Mouse (Mus musculus): ENCODE results near the gene Clock. TPM values are rescaled to one million over a fixed set of nuclear protein-coding genes. Genes with fewer than 3 reads are reported as not detected.

Clock gene
- total and polyA plus RNA-seq, 2 experiments from 2014 or later = 11.6 to 25.1 TPM

DNA sequence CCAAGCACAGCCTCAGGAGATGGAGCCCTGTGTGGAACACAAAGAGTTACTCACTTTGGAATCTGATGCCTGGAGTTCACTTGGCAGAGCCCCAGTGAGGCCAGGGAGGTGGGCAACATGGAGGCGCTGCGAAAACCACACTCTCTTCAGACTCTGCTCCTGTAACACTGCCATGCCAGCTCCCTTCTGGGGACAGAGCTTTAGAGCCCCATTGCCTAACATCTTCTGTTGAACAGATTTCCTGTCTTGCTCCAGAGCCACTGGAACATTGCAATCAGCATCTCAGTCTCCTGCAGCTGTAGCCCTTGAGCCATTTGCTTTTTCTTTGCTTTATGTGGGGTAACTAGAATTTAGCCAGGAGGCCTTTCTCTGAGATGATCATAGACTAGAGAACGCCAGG, 122.3 kb downstream of the Clock start:
- no peak overlapping the region for H3K9ac ChIP-seq (replicated peaks; ENCODE audit: low read length, poor library complexity, severe bottlenecking)
- no peak for DNase-seq (ENCODE audit: low spot score)
- peaks cover 5% of the 10 kb centered on the region for H3K4me1 ChIP-seq (ENCODE audit: insufficient read depth, low read length)
- no peaks in the 10 kb centered on the region for H3K36me3 ChIP-seq (ENCODE audit: insufficient read depth, low read length)
- no peak for TF ChIP-seq CTCF (IDR thresholded peaks at IDR 0.05)
- no peak overlapping the region for H3K27ac ChIP-seq (ENCODE audit: low read depth, low read length)
- no peaks in the 10 kb centered on the region for H3K9me3 ChIP-seq (ENCODE audit: low read length)
- no peak overlapping the region for H3K4me3 ChIP-seq (ENCODE audit: low read depth, low read length)
- 85% methylated on average over 3 of the region's 3 CpGs for WGBS
- H3K27me3 ChIP-seq (ENCODE audit: insufficient read depth, low read length) = no peaks in the 10 kb centered on the region
- ATAC-seq (ENCODE audit: low FRiP score) = no peak
- no peak overlapping the region for H3K4me2 ChIP-seq (ENCODE audit: low read depth, low read length, poor library complexity, severe bottlenecking)

DNA sequence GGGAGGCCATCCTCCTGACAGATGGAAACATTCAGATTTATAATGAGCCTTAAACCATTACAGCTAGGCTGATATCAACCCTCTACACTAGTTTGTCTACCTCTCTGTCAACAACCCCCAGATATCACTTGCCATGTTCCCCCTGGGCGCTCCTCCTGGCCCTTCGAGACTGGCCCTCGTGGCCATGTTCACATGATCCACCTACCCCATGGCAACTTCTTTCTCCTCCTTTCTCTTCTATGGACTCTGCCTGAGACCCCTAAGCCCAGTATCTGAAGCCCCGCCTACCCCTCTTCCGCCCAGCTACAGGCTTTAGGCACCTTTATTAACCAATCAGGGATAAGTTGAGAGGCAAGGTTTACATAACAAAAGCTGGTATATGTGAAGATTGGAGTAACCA, 124.8 kb downstream of the Clock start:
- WGBS = 84% methylated on average over 5 of the region's 5 CpGs
- DNase-seq (ENCODE audit: low spot score) = no peak
- no peak overlapping the region for H3K4me2 ChIP-seq (ENCODE audit: low read depth, low read length, poor library complexity, severe bottlenecking)
- no peaks in the 10 kb centered on the region for H3K4me1 ChIP-seq (ENCODE audit: insufficient read depth, low read length)
- TF ChIP-seq CTCF (IDR thresholded peaks at IDR 0.05) = no peak
- no peak overlapping the region for H3K9ac ChIP-seq (replicated peaks; ENCODE audit: low read length, poor library complexity, severe bottlenecking)
- no peak overlapping the region for H3K27ac ChIP-seq (ENCODE audit: low read depth, low read length)
- no peaks in the 10 kb centered on the region for H3K36me3 ChIP-seq (ENCODE audit: insufficient read depth, low read length)
- H3K27me3 ChIP-seq (ENCODE audit: insufficient read depth, low read length) = no peaks in the 10 kb centered on the region
- no peaks in the 10 kb centered on the region for H3K9me3 ChIP-seq (ENCODE audit: low read length)
- H3K4me3 ChIP-seq (ENCODE audit: low read depth, low read length) = no peak overlapping the region
- ATAC-seq (ENCODE audit: low FRiP score) = no peak

GRCm38 (mm10) chr5:76179171-76179570, 125.4 kb downstream of the Clock start:
- ATAC-seq (ENCODE audit: low FRiP score) (no peak), DNase-seq (ENCODE audit: low spot score) (no peak)
- Histone ChIP-seq H3K9ac (replicated peaks; ENCODE audit: low read length, poor library complexity, severe bottlenecking) (no peak overlapping the region), H3K4me3 (ENCODE audit: low read depth, low read length) (no peak overlapping the region), H3K4me1 (ENCODE audit: insufficient read depth, low read length) (no peaks in the 10 kb centered on the region), H3K4me2 (ENCODE audit: low read depth, low read length, poor library complexity, severe bottlenecking) (no peak overlapping the region), H3K27ac (ENCODE audit: low read depth, low read length) (no peak overlapping the region), H3K9me3 (ENCODE audit: low read length) (no peaks in the 10 kb centered on the region), H3K36me3 (ENCODE audit: insufficient read depth, low read length) (no peaks in the 10 kb centered on the region), H3K27me3 (ENCODE audit: insufficient read depth, low read length) (no peaks in the 10 kb centered on the region)
- 97% methylated on average over 5 of the region's 5 CpGs for WGBS
- TF ChIP-seq CTCF (IDR thresholded peaks at IDR 0.05) = no peak

DNA sequence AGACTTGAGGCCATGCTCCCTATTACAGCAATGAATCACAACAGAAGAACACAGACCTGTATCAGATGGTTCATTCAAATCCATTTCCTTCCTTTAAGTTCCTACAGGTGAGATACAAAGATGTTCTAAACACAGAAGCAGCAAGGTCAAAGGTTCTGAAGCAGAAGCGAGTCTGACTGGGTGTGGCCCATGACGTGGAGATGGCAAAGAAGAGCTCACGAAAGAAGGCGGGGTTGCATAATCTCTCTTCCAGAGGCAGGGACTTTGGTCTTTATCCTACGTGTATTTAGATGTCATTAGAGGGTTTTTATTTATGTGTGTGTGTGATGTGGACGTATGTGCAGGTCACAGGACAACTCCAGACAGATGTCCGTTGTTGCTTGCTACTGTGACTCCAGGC, 126.9 kb downstream of the Clock start:
- 86% methylated on average over 7 of the region's 7 CpGs for WGBS
- ATAC-seq (ENCODE audit: low FRiP score) = no peak
- no peaks in the 10 kb centered on the region for H3K36me3 ChIP-seq (ENCODE audit: insufficient read depth, low read length)

DNA sequence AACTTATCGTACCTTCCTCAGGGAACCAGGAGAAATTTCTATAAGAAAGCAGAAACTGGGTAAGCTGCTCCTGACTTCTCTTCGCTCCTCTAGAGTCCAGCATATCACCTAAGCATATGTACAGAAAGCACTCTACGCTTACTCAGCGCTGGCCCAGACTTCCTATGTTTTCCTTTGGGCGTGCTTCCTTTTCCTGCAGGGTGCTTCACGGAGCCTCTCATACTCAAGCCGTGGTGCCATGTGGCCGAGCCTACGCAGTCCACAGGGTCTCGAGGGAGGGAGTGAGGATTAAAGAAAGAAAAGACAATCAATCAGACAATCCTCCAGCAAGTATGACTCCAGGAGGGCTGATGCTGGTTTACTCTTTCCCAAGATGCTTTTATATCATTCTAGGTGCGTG, 127.8 kb downstream of the Clock start:
- H3K4me3 ChIP-seq (ENCODE audit: low read depth, low read length) = no peak overlapping the region
- no peak for DNase-seq (ENCODE audit: low spot score)
- H3K9me3 ChIP-seq (ENCODE audit: low read length) = no peaks in the 10 kb centered on the region
- no peak overlapping the region for H3K4me2 ChIP-seq (ENCODE audit: low read depth, low read length, poor library complexity, severe bottlenecking)
- no peaks in the 10 kb centered on the region for H3K36me3 ChIP-seq (ENCODE audit: insufficient read depth, low read length)
- WGBS = 72% methylated on average over 11 of the region's 11 CpGs
- H3K27ac ChIP-seq (ENCODE audit: low read depth, low read length) = no peak overlapping the region
- no peaks in the 10 kb centered on the region for H3K27me3 ChIP-seq (ENCODE audit: insufficient read depth, low read length)
- no peak overlapping the region for H3K9ac ChIP-seq (replicated peaks; ENCODE audit: low read length, poor library complexity, severe bottlenecking)
- TF ChIP-seq CTCF (IDR thresholded peaks at IDR 0.05) = no peak
- ATAC-seq (ENCODE audit: low FRiP score) = no peak
- no peaks in the 10 kb centered on the region for H3K4me1 ChIP-seq (ENCODE audit: insufficient read depth, low read length)

More for the DNA sequence above, 126.9 kb downstream of the Clock start:
- DNase-seq (ENCODE audit: low spot score) = no peak
- Histone ChIP-seq H3K4me3 (ENCODE audit: low read depth, low read length) (no peak overlapping the region), H3K27ac (ENCODE audit: low read depth, low read length) (no peak overlapping the region), H3K27me3 (ENCODE audit: insufficient read depth, low read length) (no peaks in the 10 kb centered on the region), H3K4me2 (ENCODE audit: low read depth, low read length, poor library complexity, severe bottlenecking) (no peak overlapping the region), H3K4me1 (ENCODE audit: insufficient read depth, low read length) (no peaks in the 10 kb centered on the region), H3K9ac (replicated peaks; ENCODE audit: low read length, poor library complexity, severe bottlenecking) (no peak overlapping the region), H3K9me3 (ENCODE audit: low read length) (no peaks in the 10 kb centered on the region)
- no peak for TF ChIP-seq CTCF (IDR thresholded peaks at IDR 0.05)

DNA sequence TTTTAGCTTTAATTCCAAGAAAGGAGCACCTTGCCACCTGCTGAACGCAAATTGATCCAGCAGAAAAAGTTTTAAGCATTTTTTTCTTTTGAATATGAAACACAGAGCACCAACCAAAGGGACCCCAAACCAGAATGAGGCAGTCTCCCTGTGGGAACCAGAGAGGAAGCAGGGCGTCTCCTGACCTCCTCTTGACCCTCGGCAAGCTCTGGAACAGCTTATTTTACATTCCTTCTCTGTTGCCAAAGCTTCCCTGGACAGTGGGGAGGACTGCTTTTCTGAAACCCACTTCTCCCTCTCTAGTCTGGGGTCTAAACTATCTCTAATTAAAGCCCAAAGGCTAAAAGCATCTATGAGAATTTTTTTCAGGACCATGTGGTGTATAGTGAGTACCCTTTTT, 128.2 kb downstream of the Clock start:
- no peaks in the 10 kb centered on the region for H3K27me3 ChIP-seq (ENCODE audit: insufficient read depth, low read length)
- H3K36me3 ChIP-seq (ENCODE audit: insufficient read depth, low read length) = no peaks in the 10 kb centered on the region
- no peak overlapping the region for H3K27ac ChIP-seq (ENCODE audit: low read depth, low read length)
- no peak overlapping the region for H3K4me3 ChIP-seq (ENCODE audit: low read depth, low read length)
- H3K4me2 ChIP-seq (ENCODE audit: low read depth, low read length, poor library complexity, severe bottlenecking) = no peak overlapping the region
- no peak for TF ChIP-seq CTCF (IDR thresholded peaks at IDR 0.05)
- ATAC-seq (ENCODE audit: low FRiP score) (no peak), DNase-seq (ENCODE audit: low spot score) (no peak)
- H3K9me3 ChIP-seq (ENCODE audit: low read length) = no peaks in the 10 kb centered on the region
- 61% methylated on average over 3 of the region's 3 CpGs for WGBS
- no peak overlapping the region for H3K9ac ChIP-seq (replicated peaks; ENCODE audit: low read length, poor library complexity, severe bottlenecking)
- H3K4me1 ChIP-seq (ENCODE audit: insufficient read depth, low read length) = no peaks in the 10 kb centered on the region
